Mouse (Mus musculus) heart, adult 18-20 months (tissue): Measurements from ENCODE around the gene Ttc25. TPM values are rescaled to one million over a fixed set of nuclear protein-coding genes. Genes with fewer than 3 reads are reported as not detected.

ENCODE experiments used
- DNase-seq, 2 experiments: peaks; one replicate each; pipeline ENCODE4 v3.0.0; 2021 to 2022; ENCODE audit warnings: mixed read lengths in 1 of 2
- long read RNA-seq, 2 experiments: library from polyadenylated mRNA; stranded (forward); transcript quantifications; one replicate each; pipeline ENCODE4 v2.0.0; 2021
- total RNA-seq, 2 experiments: library from RNA; stranded (reverse); gene quantifications; 2 replicates each; pipeline ENCODE4 v1.2.3; 2021

The Ttc25 gene
- under 1 TPM; 0.17 to 0.46 TPM for total RNA-seq
- long read RNA-seq, experiment 1 = 0 reads
- long read RNA-seq, experiment 2 = 0 reads

GRCm38 (mm10) chr11:100544832-100545745 lies at the start of gene Ttc25:
Ttc25 (plus strand) TSS chr11:100545607.
- peak; percentile 91 to 94 for DNase-seq

GRCm38 (mm10) chr11:100500241-100500640 lies 45.2 kb upstream of the Ttc25 start:
- DNase-seq = no peak

GRCm38 (mm10) chr11:100500651-100501050 lies 44.8 kb upstream of the Ttc25 start:
- no peak for DNase-seq

GRCm38 (mm10) chr11:100501321-100501720 lies 44.1 kb upstream of the Ttc25 start:
- no peak for DNase-seq

- no peak for DNase-seq
These were observed 40.3 kb upstream of the Ttc25 start for GRCm38 (mm10) chr11:100504990-100505660.

- no peak for DNase-seq
These were observed 39.4 kb upstream of the Ttc25 start for GRCm38 (mm10) chr11:100505997-100506396.

GRCm38 (mm10) chr11:100510556-100510955 lies 34.9 kb upstream of the Ttc25 start:
- no peak for DNase-seq

- DNase-seq = peak in 1 of 2 experiments; percentile 27
These were observed 33.0 kb upstream of the Ttc25 start for GRCm38 (mm10) chr11:100512384-100512783.

- DNase-seq = no peak
These were observed 31.7 kb upstream of the Ttc25 start for GRCm38 (mm10) chr11:100513716-100514115.

GRCm38 (mm10) chr11:100515061-100515460 lies 30.3 kb upstream of the Ttc25 start:
- DNase-seq = no peak

GRCm38 (mm10) chr11:100515789-100516188 lies 29.6 kb upstream of the Ttc25 start:
- DNase-seq = no peak

GRCm38 (mm10) chr11:100516291-100516690 lies 29.1 kb upstream of the Ttc25 start:
- DNase-seq = no peak

- no peak for DNase-seq
These were observed 27.2 kb upstream of the Ttc25 start for GRCm38 (mm10) chr11:100518188-100518591.

- DNase-seq = no peak
These were observed 26.2 kb upstream of the Ttc25 start for GRCm38 (mm10) chr11:100519188-100519587.

- no peak for DNase-seq
These were observed 24.6 kb upstream of the Ttc25 start for GRCm38 (mm10) chr11:100520838-100521237.

GRCm38 (mm10) chr11:100524358-100524757 lies 21.0 kb upstream of the Ttc25 start:
- DNase-seq = peak; percentile 20 to 58

- peak; percentile 15 to 21 for DNase-seq
These were observed 20.3 kb upstream of the Ttc25 start for GRCm38 (mm10) chr11:100524987-100525630.

GRCm38 (mm10) chr11:100526052-100526816 lies 19.2 kb upstream of the Ttc25 start:
- DNase-seq = no peak

GRCm38 (mm10) chr11:100527066-100527457 lies 18.3 kb upstream of the Ttc25 start:
- peak; percentile 56 to 73 for DNase-seq

GRCm38 (mm10) chr11:100527458-100528374 lies 17.7 kb upstream of the Ttc25 start, which contains the start of gene Acly:
Acly (minus strand) TSS chr11:100528000.
- DNase-seq = peak; percentile 99
